Comparison of ENCODE assay signal across 8 mouse cellular contexts in the genomic region with DNA sequence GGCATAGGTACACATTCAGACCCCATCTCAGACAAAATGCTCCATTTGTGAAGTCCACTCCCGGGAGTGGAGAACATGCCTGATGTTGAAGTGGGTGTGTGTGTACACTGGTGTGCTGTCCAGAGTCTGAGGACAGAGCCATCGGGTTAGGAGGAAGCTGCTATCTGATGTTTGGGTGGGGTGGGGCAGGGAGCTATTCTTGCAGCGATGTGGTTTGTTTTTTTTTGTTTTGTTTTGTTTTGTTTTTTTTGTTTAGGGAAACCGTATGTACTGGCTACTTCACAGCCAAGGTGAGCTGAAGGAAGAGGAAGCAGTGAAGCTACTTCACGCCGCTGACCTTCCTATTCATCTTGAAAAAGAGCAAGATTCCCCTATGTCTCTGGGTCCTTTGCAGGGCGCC. TPM values are rescaled to one million over a fixed set of nuclear protein-coding genes. Genes with fewer than 3 reads are reported as not detected.
A peak's percentile ranks its signal among the peaks of the same experiment; 100 is the strongest.
DNase-seq lines count a peak whose midpoint lies in the region; ATAC-seq and TF ChIP-seq lines count a peak whose summit lies in the region.

No protein-coding gene starts in this region.

- peak overlapping the region; percentile 95 for H3K9ac ChIP-seq in ES-E14 (ENCODE audit: insufficient read depth, low read depth, low read length, poor library complexity, severe bottlenecking)
- peak overlapping the region; percentile 82 for H3K9ac ChIP-seq in forebrain, postnatal 0 days
- H3K9ac ChIP-seq in liver, embryonic 13.5 days = peak overlapping the region; percentile 96

- in situ Hi-C loops in ES-E14 (cut with MboI; ENCODE audit: low sequenced_read_pairs in 2 of 2, unreplicated experiment in 2 of 2) = no loop called here

- peak overlapping the region; percentile 80 to 88 for H3K4me3 ChIP-seq in ES-E14 (ENCODE audit: insufficient read depth in 1 of 2, low read depth in 1 of 2, low read length in 2 of 2, poor library complexity in 1 of 2, severe bottlenecking in 1 of 2)
- peak overlapping the region; percentile 96 for H3K4me3 ChIP-seq in forebrain, postnatal 0 days (ENCODE audit: low read depth, low read length)
- peak overlapping the region; percentile 97 for H3K4me3 ChIP-seq in liver, embryonic 13.5 days (replicated peaks)
- peak overlapping the region; percentile 93 for H3K4me3 ChIP-seq in olfactory bulb, adult 2 months (ENCODE audit: insufficient read depth, low read depth, low read length)

- 8% methylated on average over 7 of the region's 7 CpGs for WGBS in forebrain, postnatal 0 days
- under 1% methylated on average over 7 of the region's 7 CpGs for WGBS in liver, embryonic 13.5 days (ENCODE audit: insufficient replicate concordance)
- 5% methylated on average over 7 of the region's 7 CpGs for WGBS in olfactory bulb, adult 2 months

- H3K27me3 ChIP-seq in forebrain, postnatal 0 days (ENCODE audit: insufficient read depth, low read length) = no peaks in the 10 kb centered on the region
- no peaks in the 10 kb centered on the region for H3K27me3 ChIP-seq in liver, embryonic 13.5 days

- no peaks in the 10 kb centered on the region for H3K36me3 ChIP-seq in ES-E14 (ENCODE audit: control insufficient read depth, insufficient read depth, low read length, poor library complexity, severe bottlenecking)
- H3K36me3 ChIP-seq in forebrain, postnatal 0 days (ENCODE audit: insufficient read depth) = no peaks in the 10 kb centered on the region
- H3K36me3 ChIP-seq in liver, embryonic 13.5 days = no peaks in the 10 kb centered on the region

- TF ChIP-seq POLR2A in olfactory bulb, adult 2 months (IDR thresholded peaks at IDR 0.05; ENCODE audit: insufficient read depth, low read depth, low read length) = no peak

- H3K4me1 ChIP-seq in ES-E14 (ENCODE audit: control insufficient read depth in 2 of 2, insufficient read depth in 2 of 2, low read length in 2 of 2, poor library complexity in 1 of 2) = peaks cover 7 to 8% of the 10 kb centered on the region in 2 experiments; a peak in 3 of 4 replicates
- H3K4me1 ChIP-seq in forebrain, postnatal 0 days (ENCODE audit: insufficient read depth) = peaks cover 8% of the 10 kb centered on the region
- peaks cover 45% of the 10 kb centered on the region for H3K4me1 ChIP-seq in liver, embryonic 13.5 days (replicated peaks)
- H3K4me1 ChIP-seq in olfactory bulb, adult 2 months (ENCODE audit: control insufficient read depth, insufficient read depth, low read length) = peaks cover 7% of the 10 kb centered on the region

- no peak for TF ChIP-seq CTCF in forebrain, postnatal 0 days (IDR thresholded peaks at IDR 0.05; ENCODE audit: low read depth)
- TF ChIP-seq CTCF in olfactory bulb, adult 2 months (IDR thresholded peaks at IDR 0.05; ENCODE audit: insufficient read depth, low read depth, low read length) = no peak

- H3K9me3 ChIP-seq in ES-E14 (ENCODE audit: control insufficient read depth, insufficient read depth, low read depth, low read length) = no peaks in the 10 kb centered on the region
- H3K9me3 ChIP-seq in forebrain, postnatal 0 days (ENCODE audit: low read length) = no peaks in the 10 kb centered on the region
- no peaks in the 10 kb centered on the region for H3K9me3 ChIP-seq in liver, embryonic 13.5 days (replicated peaks)

- H3K4me2 ChIP-seq in forebrain, postnatal 0 days (ENCODE audit: low read depth) = peak overlapping the region; percentile 68
- H3K4me2 ChIP-seq in liver, embryonic 13.5 days = peak overlapping the region; percentile 98

- peak overlapping the region; percentile 90 for H3K27ac ChIP-seq in ES-E14 (ENCODE audit: insufficient read depth, low read depth, low read length, poor library complexity, severe bottlenecking)
- no peak overlapping the region for H3K27ac ChIP-seq in forebrain, postnatal 0 days (ENCODE audit: low read depth, low read length)
- H3K27ac ChIP-seq in liver, embryonic 13.5 days = peak overlapping the region; percentile 92
- no peak overlapping the region for H3K27ac ChIP-seq in olfactory bulb, adult 2 months (ENCODE audit: insufficient read depth, low read depth, low read length)

- no peak for ATAC-seq in forebrain, postnatal 0 days
- no peak for ATAC-seq in liver, embryonic 13.5 days (ENCODE audit: low read depth)

- peak; percentile 8 to 20 for DNase-seq in B cell, adult 2 months
- no peak for DNase-seq in ES-E14 (ENCODE audit: low read depth, low spot score)
- no peak for DNase-seq in forebrain, postnatal 0 days
- DNase-seq in liver, embryonic 13.5 days = peak; percentile 31
- DNase-seq in adrenal gland, postnatal 36 days = no peak
- no peak for DNase-seq in cerebellum, adult 11-12 months
- no peak for DNase-seq in urinary bladder, postnatal 10 days (ENCODE audit: low spot score)

TF ChIP-seq in ES-E14, 5 proteins besides CTCF, POLR2A, EP300 and RAD21:
- no peak for TF ChIP-seq ZC3H11A (IDR thresholded peaks at IDR 0.05; ENCODE audit: borderline replicate concordance, low read depth, low read length)
- TF ChIP-seq HCFC1 (IDR thresholded peaks at IDR 0.05; ENCODE audit: borderline replicate concordance, insufficient read depth, low read length) = no peak
- no peak for TF ChIP-seq MAFK (IDR thresholded peaks at IDR 0.05; ENCODE audit: insufficient read depth, low read depth, low read length)
- no peak for TF ChIP-seq CHD2 (IDR thresholded peaks at IDR 0.05; ENCODE audit: low read depth, low read length)
- TF ChIP-seq ZNF384 (IDR thresholded peaks at IDR 0.05; ENCODE audit: low read depth, low read length) = no peak
TF ChIP-seq in ES-E14: peak in this region for 0.

RNA-seq across cellular contexts. Expression of a gene that starts 1.0 kb away (rescaled TPM):
- 78.0 and 85.7 TPM in 2 replicates for total RNA-seq in ES-E14 (2012; rRNA removed)
- 49.0 and 58.8 TPM in 2 replicates for total RNA-seq in forebrain, postnatal 0 days (2014; rRNA removed)
- polyA plus RNA-seq in forebrain, postnatal 0 days (2015; fragmentation: Nextera tagmentation; extraction: Ambion mirVana) = 32.8 and 43.7 TPM in 2 replicates
- polyA plus RNA-seq in liver, embryonic 13.5 days (2015; fragmentation: Nextera tagmentation; extraction: Ambion mirVana) = 38.4 and 44.6 TPM in 2 replicates
- 164 and 189 TPM in 2 replicates for polyA plus RNA-seq in olfactory bulb, adult 2 months (2012; ENCODE audit: insufficient read depth, insufficient read length, low replicate concordance, missing spikeins)
- total RNA-seq in adrenal gland, postnatal 36 days (2021) = 10 to 100 TPM; 53.4 to 55.9 TPM

RNA-seq across cellular contexts. Expression of a gene that starts 25.6 kb away (rescaled TPM):
- 317 and 391 TPM in 2 replicates for total RNA-seq in ES-E14 (2012; rRNA removed)
- total RNA-seq in forebrain, postnatal 0 days (2014; rRNA removed) = 263 and 287 TPM in 2 replicates
- 367 and 416 TPM in 2 replicates for polyA plus RNA-seq in forebrain, postnatal 0 days (2015; fragmentation: Nextera tagmentation; extraction: Ambion mirVana)
- 320 and 398 TPM in 2 replicates for polyA plus RNA-seq in liver, embryonic 13.5 days (2015; fragmentation: Nextera tagmentation; extraction: Ambion mirVana)
- 273 and 350 TPM in 2 replicates for polyA plus RNA-seq in olfactory bulb, adult 2 months (2012; ENCODE audit: insufficient read depth, insufficient read length, low replicate concordance, missing spikeins)
- 100 to 1,000 TPM; 147 to 148 TPM for total RNA-seq in adrenal gland, postnatal 36 days (2021)

RNA-seq across cellular contexts. Expression of a gene that starts 55.1 kb away (rescaled TPM):
- 39.6 and 46.9 TPM in 2 replicates for total RNA-seq in ES-E14 (2012; rRNA removed)
- 69.2 and 77.3 TPM in 2 replicates for total RNA-seq in forebrain, postnatal 0 days (2014; rRNA removed)
- 63.4 and 72.9 TPM in 2 replicates for polyA plus RNA-seq in forebrain, postnatal 0 days (2015; fragmentation: Nextera tagmentation; extraction: Ambion mirVana)
- 65.8 and 78.6 TPM in 2 replicates for polyA plus RNA-seq in liver, embryonic 13.5 days (2015; fragmentation: Nextera tagmentation; extraction: Ambion mirVana)
- not detected in 2 replicates for polyA plus RNA-seq in olfactory bulb, adult 2 months (2012; ENCODE audit: insufficient read depth, insufficient read length, low replicate concordance, missing spikeins)
- 10 to 100 TPM; 54.8 to 60.0 TPM for total RNA-seq in adrenal gland, postnatal 36 days (2021)

Comparison
In these comparisons a context has a peak if more than half of its experiments do, and no peak if none do; other contexts are left out.
1. DNase-seq: peak in B cell, adult 2 months (2 of 2) and liver, embryonic 13.5 days (single experiment); none in ES-E14 (single experiment), forebrain, postnatal 0 days (single experiment), adrenal gland, postnatal 36 days (0 of 2), cerebellum, adult 11-12 months (single experiment) and urinary bladder, postnatal 10 days (single experiment).
2. H3K27ac ChIP-seq: peak in ES-E14 (single experiment) and liver, embryonic 13.5 days (single experiment); none in forebrain, postnatal 0 days (single experiment) and olfactory bulb, adult 2 months (single experiment).
3. Peak in every context shown above with its lines, with median percentiles within 50 percentile points of each other: H3K4me3 ChIP-seq and H3K9ac ChIP-seq.